Mouse (Mus musculus) embryonic facial prominence, embryonic 14.5 days (tissue): ENCODE data around the gene Dram1. TPM values are rescaled to one million over a fixed set of nuclear protein-coding genes. Genes with fewer than 3 reads are reported as not detected.

Source experiments
- ATAC-seq: fragments of 200-750 bp; cut with Nextera tagmentation; 2 replicates; pipeline ENCODE4 v1.8.0; 2017; ENCODE audit warnings: low read depth, moderate number of reproducible peaks, moderate TSS enrichment
- DNase-seq: peaks from one replicate; pipeline ENCODE4 v3.0.0-alpha.2; 2015; ENCODE audit warnings: low spot score
- H3K27ac ChIP-seq: fragments of 300-500 bp; sonication (generic); replicated peaks from 2 replicates; pipeline ENCODE4 v1.5.1; 2014; ENCODE audit warnings: low read depth, mild to moderate bottlenecking, low read length, moderate library complexity
- H3K27me3 ChIP-seq: fragments of 300-500 bp; sonication (generic); replicated peaks from 2 replicates; pipeline ENCODE4 v1.6.1; 2014; ENCODE audit warnings: low read length; ENCODE audit not compliant: control insufficient read depth, insufficient read depth
- H3K36me3 ChIP-seq: fragments of 300-500 bp; sonication (generic); 2 replicates; pipeline ENCODE4 v1.6.1; 2014; ENCODE audit warnings: low read length, mixed read lengths; ENCODE audit not compliant: control insufficient read depth, insufficient read depth
- H3K4me1 ChIP-seq: fragments of 300-500 bp; sonication (generic); 2 replicates; pipeline ENCODE4 v1.6.1; 2014; ENCODE audit warnings: antibody characterized with exemption, low read length; ENCODE audit not compliant: control insufficient read depth, insufficient read depth
- H3K4me2 ChIP-seq: fragments of 300-500 bp; sonication (generic); 2 replicates; pipeline ENCODE4 v1.6.1; 2014; ENCODE audit warnings: low read depth, mild to moderate bottlenecking, low read length, moderate library complexity, mixed read lengths
- H3K4me3 ChIP-seq: fragments of 300-500 bp; sonication (generic); 2 replicates; pipeline ENCODE4 v1.5.1; 2014; ENCODE audit warnings: low read depth, mild to moderate bottlenecking, low read length
- H3K9ac ChIP-seq: fragments of 300-500 bp; sonication (generic); 2 replicates; pipeline ENCODE4 v1.6.1; 2014; ENCODE audit warnings: low read depth, mild to moderate bottlenecking, low read length, moderate library complexity, mixed read lengths
- H3K9me3 ChIP-seq: fragments of 300-500 bp; sonication (generic); 2 replicates; pipeline ENCODE4 v1.6.1; 2016; ENCODE audit warnings: low read length; ENCODE audit not compliant: control insufficient read depth
- WGBS: fragments of 180-500 bp; shearing (Covaris S2); extraction: QIAGEN DNeasy Blood & Tissue Kit; methylation state at CpG from one replicate; pipeline ENCODE4 v1.1.7; 2014; 5-methylcytosine and 5-hydroxymethylcytosine counted together
- polyA plus RNA-seq: library from polyadenylated mRNA; unstranded; fragments of >200 nt; fragmentation: Nextera tagmentation; extraction: Ambion mirVana; gene quantifications from 2 replicates; pipeline ENCODE4 v1.2.1, GENCODE M21; 2014

Dram1 gene
- polyA plus RNA-seq, 1 experiment from 2014 or later = 5.7 TPM

- no peak overlapping the region for H3K27ac ChIP-seq
- no peak for ATAC-seq
- WGBS = 81% methylated on average over 3 of the region's 3 CpGs
- no peaks in the 10 kb centered on the region for H3K27me3 ChIP-seq
- no peak overlapping the region for H3K9ac ChIP-seq
- peaks cover 7% of the 10 kb centered on the region; the same call in 1 of the 2 replicates for H3K4me1 ChIP-seq
- no peak overlapping the region for H3K4me2 ChIP-seq
- no peaks in the 10 kb centered on the region for H3K36me3 ChIP-seq
- H3K4me3 ChIP-seq = no peak overlapping the region
- DNase-seq = no peak
- no peaks in the 10 kb centered on the region for H3K9me3 ChIP-seq
These were observed 97.2 kb downstream of the Dram1 start for GRCm38 (mm10) chr10:88281699-88282098.

GRCm38 (mm10) chr10:88274045-88274444, 104.8 kb downstream of the Dram1 start:
- Histone ChIP-seq H3K27ac (no peak overlapping the region), H3K4me2 (no peak overlapping the region), H3K36me3 (no peaks in the 10 kb centered on the region), H3K4me1 (peaks cover 6% of the 10 kb centered on the region; the same call in 1 of the 2 replicates), H3K9me3 (no peaks in the 10 kb centered on the region), H3K4me3 (no peak overlapping the region), H3K27me3 (no peaks in the 10 kb centered on the region), H3K9ac (no peak overlapping the region)
- DNase-seq (no peak), ATAC-seq (no peak)
- WGBS = 72% methylated on average over 5 of the region's 5 CpGs

Other genes starting within 250 kb of the Dram1 start
- 10.4 and 14.0 TPM in 2 replicates for gene Parpbp, start 232.1 kb downstream of the Dram1 start, polyA plus RNA-seq
- 64.9 and 76.5 TPM in 2 replicates for gene Nup37, start 232.1 kb downstream of the Dram1 start, polyA plus RNA-seq
- 65.5 and 65.9 TPM in 2 replicates for gene Washc3, start 178.0 kb downstream of the Dram1 start, polyA plus RNA-seq
- 9.2 and 9.4 TPM in 2 replicates for gene Gnptab, start 52 bp upstream of the Dram1 start, polyA plus RNA-seq
- gene Sycp3, start 80.5 kb upstream of the Dram1 start, polyA plus RNA-seq = 0.43 TPM in 1 of 2 replicates, not detected in the other
- gene Chpt1, start 125.0 kb upstream of the Dram1 start, polyA plus RNA-seq = 29.6 and 35.2 TPM in 2 replicates
- gene Mybpc1, start 226.1 kb upstream of the Dram1 start, polyA plus RNA-seq = 127 and 218 TPM in 2 replicates